Mouse (Mus musculus) heart, adult 8-10 months (tissue): ENCODE data around the gene Nos1ap. TPM values are rescaled to one million over a fixed set of nuclear protein-coding genes. Genes with fewer than 3 reads are reported as not detected.

Experiments used
- DNase-seq: peaks from one replicate; pipeline ENCODE4 v3.0.0; 2022; ENCODE audit warnings: low spot score
- total RNA-seq, 4 experiments: library from RNA; stranded (reverse); gene quantifications; 2 replicates each; pipeline ENCODE4 v1.2.4; 2022

The Nos1ap gene
- total RNA-seq, result 10 to 100 TPM; 22.5 to 27.8 (median 25.2) TPM

GRCm38 (mm10) chr1:170589219-170590040 lies at the start of gene Nos1ap:
Nos1ap (minus strand) TSS chr1:170589861.
- peak; percentile 67 for DNase-seq

GRCm38 (mm10) chr1:170638941-170639340 lies 49.3 kb upstream of the Nos1ap start:
- no peak for DNase-seq

GRCm38 (mm10) chr1:170632856-170633255 lies 43.2 kb upstream of the Nos1ap start:
- DNase-seq, result no peak

- peak; percentile 77 for DNase-seq
Measured at GRCm38 (mm10) chr1:170632385-170632784, 42.7 kb upstream of the Nos1ap start.

- DNase-seq, result no peak
Measured at GRCm38 (mm10) chr1:170631571-170631970, 41.9 kb upstream of the Nos1ap start.

GRCm38 (mm10) chr1:170630489-170630888 lies 40.8 kb upstream of the Nos1ap start:
- DNase-seq, result no peak

GRCm38 (mm10) chr1:170623432-170623831 lies 33.8 kb upstream of the Nos1ap start:
- DNase-seq, result no peak

- DNase-seq, result peak; percentile 52
Measured at GRCm38 (mm10) chr1:170622934-170623333, 33.3 kb upstream of the Nos1ap start.

GRCm38 (mm10) chr1:170619686-170620374 lies 30.2 kb upstream of the Nos1ap start:
- no peak for DNase-seq

- peak; percentile 47 for DNase-seq
Measured at GRCm38 (mm10) chr1:170612968-170613872, 23.6 kb upstream of the Nos1ap start.

GRCm38 (mm10) chr1:170611631-170612030 lies 22.0 kb upstream of the Nos1ap start:
- no peak for DNase-seq

- DNase-seq, result no peak
Measured at GRCm38 (mm10) chr1:170610695-170611094, 21.0 kb upstream of the Nos1ap start.

- no peak for DNase-seq
Measured at GRCm38 (mm10) chr1:170610289-170610688, 20.6 kb upstream of the Nos1ap start.

GRCm38 (mm10) chr1:170609872-170610271 lies 20.2 kb upstream of the Nos1ap start:
- no peak for DNase-seq

- DNase-seq, result no peak
Measured at GRCm38 (mm10) chr1:170608461-170609071, 18.9 kb upstream of the Nos1ap start.

GRCm38 (mm10) chr1:170607231-170607917 lies 17.7 kb upstream of the Nos1ap start:
- no peak for DNase-seq

- DNase-seq, result no peak
Measured at GRCm38 (mm10) chr1:170605228-170606001, 15.8 kb upstream of the Nos1ap start.

GRCm38 (mm10) chr1:170594575-170594974 lies 4.9 kb upstream of the Nos1ap start:
- DNase-seq, result no peak

- DNase-seq, result no peak
Measured at GRCm38 (mm10) chr1:170590531-170590930, 870 bp upstream of the Nos1ap start.

GRCm38 (mm10) chr1:170590041-170590360 lies 340 bp upstream of the Nos1ap start:
- DNase-seq, result no peak
